Mouse (Mus musculus): Measurements from ENCODE around the gene Psma6. TPM values are rescaled to one million over a fixed set of nuclear protein-coding genes. Genes with fewer than 3 reads are reported as not detected.
A peak's percentile ranks its signal among the peaks of the same experiment; 100 is the strongest.
"Not testable (repeated sequence)": the region's sequence is repeated elsewhere in the genome, so short reads cannot be mapped to it uniquely, and the experiment has no call there.

Gene Psma6
- total and polyA plus RNA-seq, 3 experiments = 70.9 to 163 (median 140) TPM

DNA sequence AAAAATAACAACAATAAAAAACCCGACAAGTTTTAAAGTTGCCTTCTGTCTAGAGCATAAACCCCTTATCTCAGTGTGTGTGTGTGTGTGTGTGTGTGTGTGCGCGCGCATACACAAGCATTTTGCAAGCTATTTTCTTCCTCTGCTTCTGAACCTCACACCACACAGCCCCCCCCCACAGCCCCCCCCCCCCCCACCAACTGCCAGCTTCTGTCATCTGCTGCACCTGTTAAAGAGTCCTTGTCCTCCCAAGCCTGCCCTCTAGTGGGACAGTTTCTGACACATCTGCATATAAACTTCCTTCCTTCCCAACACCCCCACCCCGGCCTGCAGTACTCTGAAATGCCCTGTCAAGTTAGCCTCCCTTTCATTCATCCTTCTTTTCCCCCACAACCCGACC, 4.5 kb downstream of the Psma6 start:
- WGBS = 62% methylated on average over 6 of the region's 6 CpGs
- Histone ChIP-seq H3K4me3 (no peak overlapping the region), H3K9ac (ENCODE audit: low read depth, low read length) (no peak overlapping the region), H3K4me1 (ENCODE audit: control insufficient read depth, insufficient read depth, low read length) (peaks cover 10% of the 10 kb centered on the region), H3K27me3 (ENCODE audit: control insufficient read depth, insufficient read depth, low read length) (no peaks in the 10 kb centered on the region), H3K27ac (no peak overlapping the region), H3K36me3 (ENCODE audit: control insufficient read depth, insufficient read depth, low read length) (no peaks in the 10 kb centered on the region), H3K79me2 (replicated peaks; ENCODE audit: control insufficient read depth, insufficient read depth, low read length) (no peaks in the 10 kb centered on the region)
- intact Hi-C loops (cut with DNase I) = no loop called here
- TF ChIP-seq CTCF (IDR thresholded peaks at IDR 0.05) (peak; percentile 37), POLR2A (IDR thresholded peaks at IDR 0.05; ENCODE audit: insufficient read depth, low read depth, low read length) (no peak), EP300 (IDR thresholded peaks at IDR 0.05; ENCODE audit: insufficient read depth, low read depth, low read length) (no peak)
- peak; percentile 44 to 61 for DNase-seq

DNA sequence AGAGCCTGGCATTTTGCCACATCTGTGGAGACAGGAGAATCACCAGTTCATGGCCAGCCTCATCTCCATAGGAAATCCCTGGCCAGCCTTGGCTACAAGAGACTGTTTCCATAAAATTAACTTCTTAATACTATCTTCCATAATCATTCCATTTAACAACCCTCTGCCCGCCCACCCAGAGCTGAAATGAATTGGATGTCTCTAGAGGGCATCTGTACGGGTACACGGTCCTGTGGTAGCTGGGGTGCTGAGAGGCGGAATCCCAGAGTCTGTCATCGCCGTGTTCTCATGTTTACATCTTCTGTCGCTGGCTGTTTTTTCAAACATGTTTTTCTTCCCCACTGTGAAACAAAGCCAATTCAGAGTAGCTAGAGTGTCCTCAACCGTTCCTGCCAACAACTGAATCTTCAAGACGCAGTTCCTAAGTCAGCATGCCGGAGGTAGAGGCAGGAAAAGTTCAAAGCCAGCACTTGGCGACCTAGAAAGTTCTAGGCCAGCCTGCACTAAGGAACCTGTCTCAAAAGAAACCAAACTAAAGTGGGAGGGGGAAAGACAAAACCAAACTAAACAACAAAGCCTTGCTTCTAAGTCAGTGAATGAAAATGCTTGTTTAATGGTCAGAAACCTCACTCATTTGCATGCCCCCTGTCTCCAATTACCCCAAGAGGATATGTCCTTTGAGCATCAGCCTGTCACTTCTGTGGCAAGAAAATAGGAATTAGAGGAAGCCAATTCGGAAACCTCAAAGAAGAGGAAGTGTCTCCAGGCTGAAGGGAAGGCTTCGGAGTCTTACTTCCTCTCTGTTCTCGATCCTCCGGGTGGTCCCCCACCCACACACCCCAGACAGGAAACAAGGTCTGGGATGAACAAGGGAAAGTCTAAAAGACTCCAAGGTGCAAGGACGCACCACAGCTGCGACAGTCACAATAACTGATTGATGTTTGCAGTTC, 5.4 kb downstream of the Psma6 start:
- 43% methylated on average over 17 of the region's 17 CpGs for WGBS

DNA sequence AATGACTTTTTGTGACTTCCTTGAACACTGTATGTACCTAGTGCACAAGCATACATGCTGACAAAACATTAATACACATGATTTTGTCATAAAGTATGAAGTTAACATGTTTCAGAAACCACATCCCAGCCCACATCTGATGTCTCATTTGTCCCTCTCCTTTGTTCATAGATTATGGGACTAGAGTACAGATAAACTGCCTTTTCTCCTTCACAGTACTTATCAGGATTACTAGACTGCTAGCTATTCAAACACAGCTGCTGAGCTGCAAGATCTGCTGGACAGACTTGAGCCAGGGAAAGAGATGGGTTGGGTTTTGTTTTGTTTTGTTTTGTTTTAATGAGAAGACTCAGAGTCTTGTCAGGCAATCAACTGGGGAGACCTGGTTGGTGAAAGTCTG, 8.1 kb downstream of the Psma6 start:
- TF ChIP-seq EP300 (IDR thresholded peaks at IDR 0.05; ENCODE audit: insufficient read depth, low read depth, low read length) = no peak
- no peak for TF ChIP-seq CTCF (IDR thresholded peaks at IDR 0.05)
- no peak for TF ChIP-seq POLR2A (IDR thresholded peaks at IDR 0.05; ENCODE audit: insufficient read depth, low read depth, low read length)
- no peak overlapping the region for H3K27ac ChIP-seq
- no peaks in the 10 kb centered on the region for H3K79me2 ChIP-seq (replicated peaks; ENCODE audit: control insufficient read depth, insufficient read depth, low read length)
- DNase-seq = no peak
- no peaks in the 10 kb centered on the region for H3K27me3 ChIP-seq (ENCODE audit: control insufficient read depth, insufficient read depth, low read length)
- H3K4me1 ChIP-seq (ENCODE audit: control insufficient read depth, insufficient read depth, low read length) = peaks cover 8% of the 10 kb centered on the region
- H3K4me3 ChIP-seq = no peak overlapping the region
- no peak overlapping the region for H3K9ac ChIP-seq (ENCODE audit: low read depth, low read length)
- no peaks in the 10 kb centered on the region for H3K36me3 ChIP-seq (ENCODE audit: control insufficient read depth, insufficient read depth, low read length)
- intact Hi-C loops (cut with DNase I) = no loop called here

More for the DNA sequence above, 5.4 kb downstream of the Psma6 start:
- Histone ChIP-seq H3K36me3 (ENCODE audit: control insufficient read depth, insufficient read depth, low read length) (no peaks in the 10 kb centered on the region), H3K4me1 (ENCODE audit: control insufficient read depth, insufficient read depth, low read length) (peaks cover 10% of the 10 kb centered on the region), H3K9ac (ENCODE audit: low read depth, low read length) (no peak overlapping the region), H3K79me2 (replicated peaks; ENCODE audit: control insufficient read depth, insufficient read depth, low read length) (no peaks in the 10 kb centered on the region), H3K27ac (peak overlapping the region; percentile 44), H3K27me3 (ENCODE audit: control insufficient read depth, insufficient read depth, low read length) (no peaks in the 10 kb centered on the region), H3K4me3 (no peak overlapping the region)
- peak; percentile 49 to 62 for DNase-seq
- intact Hi-C loops (cut with DNase I) = no loop called here
- no peak for TF ChIP-seq POLR2A (IDR thresholded peaks at IDR 0.05; ENCODE audit: insufficient read depth, low read depth, low read length)
- no peak for TF ChIP-seq CTCF (IDR thresholded peaks at IDR 0.05)
- TF ChIP-seq EP300 (IDR thresholded peaks at IDR 0.05; ENCODE audit: insufficient read depth, low read depth, low read length) = no peak

DNA sequence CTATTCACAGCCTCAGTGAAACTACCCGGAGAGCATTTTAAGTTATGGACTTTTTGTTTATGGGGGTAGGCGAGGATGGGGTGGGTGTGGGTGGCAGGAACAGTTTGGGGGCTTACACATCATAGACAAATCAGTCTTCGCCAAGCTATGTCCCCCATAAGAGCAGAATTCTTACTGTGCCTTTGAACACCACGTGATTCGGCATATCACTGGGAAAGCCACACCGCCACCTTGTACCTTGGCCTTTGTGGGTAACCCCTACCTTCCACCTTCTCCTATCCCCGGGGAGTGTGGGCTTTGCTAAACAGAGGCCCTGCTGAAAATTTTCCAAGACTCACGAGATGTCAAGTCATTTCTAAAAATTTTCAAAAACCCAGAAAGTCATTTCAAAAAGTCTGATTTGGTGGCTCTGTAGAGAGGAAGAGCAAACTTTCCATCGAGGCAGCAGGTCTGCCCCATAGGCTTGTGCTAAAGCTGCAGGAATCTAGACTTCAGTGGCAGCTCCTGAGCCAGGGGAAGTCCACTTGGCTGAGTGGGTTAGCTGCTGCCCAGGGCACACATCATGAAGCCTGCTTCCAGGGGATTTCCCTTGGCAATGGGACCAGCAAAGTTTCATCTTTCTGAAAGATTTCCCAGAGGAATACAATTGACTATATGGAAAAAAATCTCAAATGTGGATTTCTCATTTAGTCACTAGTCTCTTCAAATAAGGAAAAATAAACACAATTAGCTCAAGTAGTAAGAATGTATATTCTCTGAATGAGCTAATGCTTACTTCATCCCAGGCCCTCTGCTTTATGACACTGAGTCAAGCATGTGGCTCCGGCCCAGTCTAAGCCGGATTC, 8.9 kb downstream of the Psma6 start:
- Histone ChIP-seq H3K36me3 (ENCODE audit: control insufficient read depth, insufficient read depth, low read length) (no peaks in the 10 kb centered on the region), H3K4me3 (no peak overlapping the region), H3K9ac (ENCODE audit: low read depth, low read length) (no peak overlapping the region), H3K27ac (no peak overlapping the region), H3K4me1 (ENCODE audit: control insufficient read depth, insufficient read depth, low read length) (peaks cover 7% of the 10 kb centered on the region), H3K27me3 (ENCODE audit: control insufficient read depth, insufficient read depth, low read length) (no peaks in the 10 kb centered on the region), H3K79me2 (replicated peaks; ENCODE audit: control insufficient read depth, insufficient read depth, low read length) (no peaks in the 10 kb centered on the region)
- 82% methylated on average over 11 of the region's 11 CpGs for WGBS
- intact Hi-C loops (cut with DNase I) = no loop called here
- DNase-seq = no peak
- TF ChIP-seq EP300 (IDR thresholded peaks at IDR 0.05; ENCODE audit: insufficient read depth, low read depth, low read length) (no peak), CTCF (IDR thresholded peaks at IDR 0.05) (no peak), POLR2A (IDR thresholded peaks at IDR 0.05; ENCODE audit: insufficient read depth, low read depth, low read length) (no peak)

DNA sequence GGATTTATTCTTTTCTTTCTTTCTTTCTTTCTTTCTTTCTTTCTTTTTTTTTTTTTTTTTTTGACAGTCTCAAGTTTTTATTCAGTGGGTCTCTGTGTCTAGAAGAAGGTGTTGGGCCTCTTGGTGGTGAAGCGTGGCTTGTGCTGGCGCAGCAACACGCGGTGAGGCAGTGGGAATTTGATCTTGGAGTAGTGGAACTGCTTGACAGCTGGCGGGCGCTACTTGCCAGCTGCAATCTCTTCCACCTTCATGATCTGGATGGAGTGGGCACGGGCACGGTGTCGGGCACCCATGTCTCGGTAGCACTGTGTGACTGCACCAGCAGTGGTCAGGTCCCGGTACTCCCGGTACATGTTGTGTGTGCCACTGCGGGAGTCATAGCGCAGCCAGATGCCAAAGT, 11.6 kb downstream of the Psma6 start:
- intact Hi-C loops (cut with DNase I) = not testable (repeated sequence)
- 93% methylated on average over 14 of the region's 14 CpGs for WGBS

DNA sequence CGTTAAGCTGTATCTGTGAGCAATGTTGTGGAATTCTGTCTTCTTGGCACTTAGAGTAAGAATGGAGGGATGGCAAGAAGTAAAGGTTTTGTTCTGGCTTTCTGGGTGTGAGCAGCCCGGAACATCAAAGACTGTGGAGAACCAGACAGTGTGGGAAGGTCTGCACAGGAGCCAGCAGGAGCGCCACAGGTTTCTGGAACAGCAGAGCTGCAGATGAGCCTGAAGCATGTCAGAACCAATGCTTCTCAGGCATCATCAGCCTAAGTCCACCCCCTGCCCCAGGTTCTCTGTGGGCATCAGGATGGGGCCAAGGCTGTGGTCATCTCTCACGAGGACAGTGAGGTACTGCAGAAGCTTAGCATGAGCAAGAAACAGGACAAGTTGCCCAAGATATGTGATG, 12.5 kb downstream of the Psma6 start:
- Histone ChIP-seq H3K9ac (ENCODE audit: low read depth, low read length) (no peak overlapping the region), H3K4me1 (ENCODE audit: control insufficient read depth, insufficient read depth, low read length) (peaks cover 2% of the 10 kb centered on the region), H3K4me3 (no peak overlapping the region), H3K79me2 (replicated peaks; ENCODE audit: control insufficient read depth, insufficient read depth, low read length) (peaks cover 2% of the 10 kb centered on the region), H3K27ac (no peak overlapping the region), H3K27me3 (ENCODE audit: control insufficient read depth, insufficient read depth, low read length) (no peaks in the 10 kb centered on the region), H3K36me3 (ENCODE audit: control insufficient read depth, insufficient read depth, low read length) (peaks cover 8% of the 10 kb centered on the region)
- intact Hi-C loops (cut with DNase I) = no loop called here
- WGBS = 92% methylated on average over 4 of the region's 4 CpGs
- TF ChIP-seq CTCF (IDR thresholded peaks at IDR 0.05) (no peak), EP300 (IDR thresholded peaks at IDR 0.05; ENCODE audit: insufficient read depth, low read depth, low read length) (no peak), POLR2A (IDR thresholded peaks at IDR 0.05; ENCODE audit: insufficient read depth, low read depth, low read length) (no peak)
- DNase-seq = no peak

More for the DNA sequence above, 11.6 kb downstream of the Psma6 start:
- H3K4me3 ChIP-seq; H3K9ac ChIP-seq (ENCODE audit: low read depth, low read length); H3K79me2 ChIP-seq (replicated peaks; ENCODE audit: control insufficient read depth, insufficient read depth, low read length); H3K4me1 ChIP-seq (ENCODE audit: control insufficient read depth, insufficient read depth, low read length); H3K27me3 ChIP-seq (ENCODE audit: control insufficient read depth, insufficient read depth, low read length); DNase-seq; H3K27ac ChIP-seq; H3K36me3 ChIP-seq (ENCODE audit: control insufficient read depth, insufficient read depth, low read length): not testable (repeated sequence)
